Mouse (Mus musculus): ENCODE data around the gene Zfp113.

DNA sequence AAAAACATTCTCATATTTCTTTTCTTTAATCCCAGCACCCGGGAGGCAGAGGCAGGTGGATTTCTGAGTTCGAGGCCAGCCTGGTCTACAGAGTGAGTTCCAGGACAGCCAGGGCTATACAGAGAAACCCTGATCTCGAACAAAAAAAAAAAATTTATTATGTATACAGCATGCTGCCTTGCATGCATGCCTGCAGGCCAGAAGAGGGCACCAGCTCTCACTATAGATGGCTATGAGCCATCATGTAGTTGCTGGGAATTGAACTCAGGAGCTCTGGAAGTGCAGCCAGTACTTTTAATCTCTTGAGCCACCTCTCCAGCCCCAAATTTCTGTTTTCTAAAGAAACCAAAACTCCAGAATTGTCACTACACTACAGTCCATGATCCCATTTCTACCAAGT is 65.3 kb downstream of the Zfp113 start:
- peak; percentile 68 for TF ChIP-seq CTCF (IDR thresholded peaks at IDR 0.05)
- TF ChIP-seq EP300 (IDR thresholded peaks at IDR 0.05) = no peak
